Mouse (Mus musculus): ENCODE data around the gene Brd1. TPM values are rescaled to one million over a fixed set of nuclear protein-coding genes. Genes with fewer than 3 reads are reported as not detected.
"Not testable (repeated sequence)": the region's sequence is repeated elsewhere in the genome, so short reads cannot be mapped to it uniquely, and the experiment has no call there.

Gene Brd1
- total RNA-seq (2021) (10 to 100 TPM; 38.0 to 52.6 TPM), polyA plus RNA-seq (2012; rRNA removed) (7.5 and 9.6 TPM in 2 replicates)
- long read RNA-seq, partial matches to known transcripts: 6 of 10 reads
- long read RNA-seq, other reads (novel, unspliced or antisense): 4 of 10 reads

DNA sequence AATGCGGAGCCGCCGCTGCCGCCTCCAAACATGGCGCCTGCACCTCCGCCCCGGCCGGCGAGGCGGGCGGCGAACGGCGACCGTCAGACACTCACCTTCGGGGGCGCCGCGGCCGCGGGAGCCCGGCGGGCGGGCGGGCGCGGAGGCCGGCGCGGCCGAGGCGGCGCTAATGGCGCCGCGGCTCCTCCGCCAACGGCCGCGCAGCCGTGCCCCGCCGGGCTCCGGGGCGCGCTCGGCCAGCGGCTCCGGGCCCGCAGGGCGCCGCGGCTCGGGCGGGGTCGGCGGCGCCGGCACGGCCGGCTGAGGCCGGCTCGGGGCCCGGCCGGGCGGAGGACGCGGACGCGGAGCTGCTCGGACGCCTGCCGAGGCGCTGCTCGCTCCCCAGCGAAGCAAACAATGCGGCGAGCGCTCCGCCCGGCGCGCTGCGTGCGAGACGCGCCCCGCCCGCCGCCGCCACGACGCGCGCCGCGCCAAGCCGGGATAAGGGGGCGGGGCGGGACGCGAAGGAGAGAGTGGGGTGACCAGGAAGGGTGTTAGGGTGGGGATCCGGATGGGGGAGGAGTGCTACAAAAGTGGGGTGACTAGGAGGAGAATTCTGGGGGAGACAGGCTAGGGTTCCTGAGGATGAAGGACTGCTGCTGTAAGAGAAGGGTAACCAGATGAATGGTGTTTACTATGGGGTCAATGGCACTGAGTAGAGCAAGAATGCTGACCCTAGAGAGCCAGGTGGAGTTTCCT, at the start of gene Brd1:
Gene Brd1 (minus strand): TSS at position 400 of the 738 bp plus-strand sequence.
- peak; percentile 90 for DNase-seq

DNA sequence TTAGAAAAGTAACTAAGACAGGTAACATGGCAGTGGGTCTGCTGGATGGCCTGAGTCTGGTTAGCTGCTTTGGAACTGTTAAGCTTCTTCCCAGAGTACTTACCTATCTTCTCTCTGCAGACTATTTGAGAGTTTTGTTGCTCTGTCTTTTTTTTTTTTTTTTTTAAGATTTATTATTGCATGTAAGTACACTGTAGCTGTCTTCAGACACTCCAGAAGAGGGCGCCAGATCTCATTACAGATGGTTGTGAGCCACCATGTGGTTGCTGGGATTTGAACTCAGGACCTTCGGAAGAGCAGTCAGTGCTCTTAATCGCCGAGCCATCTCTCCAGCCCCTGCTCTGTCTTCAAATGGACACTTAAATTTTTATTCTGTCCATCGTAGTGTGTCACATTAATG, 40.6 kb upstream of the Brd1 start:
- not testable (repeated sequence) for DNase-seq

GRCm38 (mm10) chr15:88768537-88768936, 34.5 kb upstream of the Brd1 start:
- DNase-seq: no peak

- not testable (repeated sequence) for DNase-seq
These were observed 32.1 kb upstream of the Brd1 start for GRCm38 (mm10) chr15:88766139-88766538.

GRCm38 (mm10) chr15:88761551-88761950, 27.5 kb upstream of the Brd1 start:
- DNase-seq: no peak

- no peak for DNase-seq
These were observed 24.0 kb upstream of the Brd1 start for GRCm38 (mm10) chr15:88758061-88758460.

DNA sequence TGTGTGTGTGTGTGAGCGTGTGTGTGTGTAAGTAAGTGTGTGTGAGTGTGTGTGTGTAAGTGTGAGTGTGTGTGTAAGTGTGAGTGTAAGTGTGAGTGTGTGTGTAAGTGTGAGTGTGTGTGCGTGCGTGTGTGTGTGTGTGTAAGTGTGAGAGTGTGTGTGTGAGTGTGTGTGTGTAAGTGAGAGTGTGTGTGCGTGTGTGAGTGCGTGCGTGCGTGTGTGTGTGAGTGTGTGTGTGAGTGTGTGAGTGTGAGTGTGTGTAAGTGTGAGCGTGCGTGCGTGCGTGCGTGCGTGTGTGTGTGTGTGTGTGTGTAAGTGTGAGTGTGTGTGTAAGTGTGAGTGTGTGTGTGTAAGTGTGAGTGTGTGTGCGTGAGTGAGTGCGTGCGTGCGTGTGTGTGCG, 21.7 kb upstream of the Brd1 start:
- DNase-seq: no peak

GRCm38 (mm10) chr15:88754896-88755295, 20.9 kb upstream of the Brd1 start:
- DNase-seq: no peak

GRCm38 (mm10) chr15:88752403-88752733, 18.3 kb upstream of the Brd1 start:
- no peak for DNase-seq

- DNase-seq: no peak
These were observed 17.8 kb upstream of the Brd1 start, which contains the start of gene Zbed4 for GRCm38 (mm10) chr15:88751564-88752402. Zbed4 (plus strand) TSS chr15:88751660.

DNA sequence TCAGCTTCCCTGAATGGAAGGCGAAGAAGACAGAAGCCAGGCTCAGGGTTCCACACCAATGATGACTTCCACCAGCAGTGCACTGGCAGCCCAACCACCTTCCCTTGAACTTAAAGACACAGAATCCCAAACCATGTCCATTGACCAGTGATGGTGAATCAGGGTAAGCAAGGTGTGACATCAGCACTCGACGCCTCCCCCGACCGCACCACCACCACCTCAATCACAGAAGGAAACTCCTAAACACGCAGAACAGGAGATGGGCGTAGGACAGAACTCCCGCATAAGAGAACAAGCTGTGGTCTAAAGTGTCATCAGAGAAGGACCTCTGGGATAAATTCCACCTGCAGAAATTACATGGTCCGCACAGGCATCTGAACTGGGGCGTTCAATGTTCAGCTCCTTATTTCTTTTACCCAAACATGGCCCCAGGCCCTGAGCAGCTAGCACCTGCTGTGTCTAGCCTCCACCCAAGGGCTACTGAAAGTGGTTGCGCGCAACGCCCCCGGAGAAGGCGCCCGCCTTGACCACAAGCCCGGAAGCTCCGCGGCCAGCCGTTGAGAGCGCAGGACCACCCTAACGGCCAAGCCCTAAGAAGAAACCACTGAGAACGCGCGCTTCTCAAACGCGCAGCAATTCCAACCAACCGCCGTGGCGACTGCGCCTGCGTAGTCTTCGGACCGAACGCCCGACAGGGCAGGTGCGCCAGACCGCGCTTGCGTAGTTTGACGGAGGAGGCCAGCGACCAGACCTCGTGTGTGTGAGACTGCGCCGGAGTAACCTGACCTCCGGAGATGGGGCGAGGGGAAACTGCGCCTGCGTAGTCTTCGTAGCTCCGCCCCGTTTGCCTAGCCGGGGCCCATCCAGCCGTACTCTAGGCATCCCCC, 16.9 kb upstream of the Brd1 start:
- DNase-seq: peak; percentile 100

- no peak for DNase-seq
These were observed 16.0 kb upstream of the Brd1 start for GRCm38 (mm10) chr15:88750032-88750431.

DNA sequence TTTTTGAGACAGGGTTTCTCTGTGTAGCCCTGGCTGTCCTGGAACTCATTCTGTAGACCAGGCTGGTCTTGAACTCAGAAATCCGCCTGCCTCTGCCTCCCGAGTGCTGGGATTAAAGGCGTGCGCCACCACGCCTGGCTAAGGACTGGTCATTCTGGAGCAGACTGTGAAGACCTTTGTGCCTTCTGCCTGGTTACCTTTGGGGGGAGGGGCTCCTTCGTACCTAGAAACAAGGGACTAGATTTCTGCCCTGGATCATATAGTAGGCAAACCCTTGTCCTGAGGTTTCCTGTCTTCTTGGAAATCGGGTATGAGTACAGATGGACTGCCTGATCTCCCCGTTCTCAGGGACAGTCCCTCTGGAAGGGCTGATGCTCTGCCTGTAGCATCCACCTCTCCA, 15.6 kb upstream of the Brd1 start:
- not testable (repeated sequence) for DNase-seq

- DNase-seq: no peak
These were observed 11.9 kb upstream of the Brd1 start for GRCm38 (mm10) chr15:88745926-88746325.

- DNase-seq: no peak
These were observed 11.3 kb upstream of the Brd1 start for GRCm38 (mm10) chr15:88745347-88745746.

DNA sequence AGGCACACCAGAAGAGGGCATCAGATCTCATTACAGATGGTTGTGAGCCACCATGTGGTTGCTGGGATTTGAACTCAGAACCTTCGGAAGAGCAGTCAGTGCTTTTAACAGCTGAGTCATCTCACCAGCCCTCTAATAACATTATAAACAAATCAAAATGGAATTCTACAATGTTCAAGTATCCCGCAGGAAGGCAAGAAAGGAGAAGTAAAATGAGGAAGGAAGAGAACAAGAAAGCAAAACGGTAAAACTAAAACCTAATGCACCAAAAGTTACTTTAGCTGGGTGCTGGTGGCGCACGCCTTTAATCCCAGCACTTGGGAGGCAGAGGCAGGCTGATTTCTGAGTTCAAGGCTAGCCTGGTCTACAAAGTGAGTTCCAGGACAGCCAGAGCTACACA, 9.3 kb upstream of the Brd1 start:
- not testable (repeated sequence) for DNase-seq

GRCm38 (mm10) chr15:88741366-88741765, 7.3 kb upstream of the Brd1 start:
- no peak for DNase-seq

DNA sequence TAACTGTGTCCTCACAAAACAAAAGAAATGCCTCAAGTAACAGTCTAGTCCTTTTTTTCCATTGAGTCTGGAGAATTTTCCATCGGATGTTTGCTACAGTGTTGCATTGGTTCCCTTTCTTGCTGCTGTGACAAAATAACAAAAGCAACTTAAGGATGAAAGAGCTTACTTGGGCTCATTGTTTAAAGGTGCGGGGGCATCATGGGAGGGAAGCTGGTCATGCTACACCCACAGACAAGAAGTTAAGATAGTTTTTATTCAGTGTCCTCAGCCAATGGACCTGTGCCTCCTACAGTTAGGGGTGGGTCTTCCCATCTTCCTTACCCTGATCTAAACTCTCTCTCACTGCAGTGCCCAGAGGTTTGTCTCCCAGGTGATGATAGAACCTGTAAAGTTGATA, 4.4 kb upstream of the Brd1 start:
- DNase-seq: no peak

- DNase-seq: peak; percentile 39
These were observed 2.1 kb upstream of the Brd1 start for GRCm38 (mm10) chr15:88736166-88736565.

GRCm38 (mm10) chr15:88733041-88733751, 837 bp downstream of the Brd1 start:
- DNase-seq: peak; percentile 86

- no peak for DNase-seq
These were observed 1.5 kb downstream of the Brd1 start for GRCm38 (mm10) chr15:88732405-88733020.

Data from adrenal gland, adult 2 months (tissue).